ENCODE assay signal across 9 mouse cellular contexts in the genomic region with DNA sequence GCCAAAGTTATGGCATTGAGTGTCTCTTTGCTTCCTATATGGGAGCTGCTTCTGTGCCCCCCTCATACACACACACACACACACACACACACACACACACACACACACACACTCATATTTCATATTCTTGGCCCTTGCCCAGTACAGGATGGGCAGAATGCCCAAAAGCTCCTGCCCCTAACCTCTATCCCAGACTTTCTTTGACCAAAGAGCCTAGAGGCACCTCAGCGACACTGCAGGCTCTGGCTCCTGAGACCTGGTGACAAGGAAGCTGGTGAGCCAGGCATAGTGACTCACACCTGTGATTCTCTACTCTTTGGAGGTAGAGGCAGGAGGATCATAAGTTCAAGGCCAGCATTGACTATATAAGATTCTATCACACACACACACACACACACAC. TPM values are rescaled to one million over a fixed set of nuclear protein-coding genes. Genes with fewer than 3 reads are reported as not detected.
DNase-seq lines count a peak whose midpoint lies in the region; ATAC-seq lines count a peak whose summit lies in the region.
"Had no signal": no experiment of that assay in that cellular context is flagged by ENCODE, and none has a peak within 500 bp of the region (broad histone marks: within the 10 kb centered on the region; RNA-seq: fewer than 3 reads in every experiment).

No protein-coding gene starts in this region.

- H3K4me1 ChIP-seq in limb, embryonic 15.5 days = peaks cover 42% of the 10 kb centered on the region

- H3K9me3 ChIP-seq in limb, embryonic 15.5 days = no peaks in the 10 kb centered on the region

- H3K36me3 ChIP-seq in limb, embryonic 15.5 days = peaks cover 28% of the 10 kb centered on the region

- DNase-seq in adrenal gland, adult (ENCODE audit: inconsistent age in 2 of 2, low spot score in 1 of 2) = peak; percentile 49 to 64
- DNase-seq in adrenal gland, postnatal 25 days = no peak
- DNase-seq in right cerebral cortex, postnatal 10 days (ENCODE audit: low spot score in 2 of 2) = peak; percentile 51 to 65
- no peak for DNase-seq in right cerebral cortex, adult 18-20 months
- no peak for DNase-seq in spleen, postnatal 10 days (ENCODE audit: low spot score in 2 of 2)
- DNase-seq in kidney, postnatal 36 days = no peak
- DNase-seq: lung, adult 2 months had no signal

- H3K27ac ChIP-seq in limb, embryonic 15.5 days = peak overlapping the region; percentile 43; the same call in 1 of the 2 replicates

- no peaks in the 10 kb centered on the region for H3K27me3 ChIP-seq in limb, embryonic 15.5 days

- H3K4me2 ChIP-seq in limb, embryonic 15.5 days = peak overlapping the region; percentile 19; the same call in 1 of the 2 replicates

- 44% methylated on average over 1 of the region's 1 CpGs for WGBS in limb, embryonic 15.5 days

- H3K4me3 ChIP-seq in limb, embryonic 15.5 days = peak overlapping the region; percentile 10

- ATAC-seq in limb, embryonic 15.5 days (ENCODE audit: insufficient number of reproducible peaks, low FRiP score, low TSS enrichment, low read depth) = no peak
- no peak for ATAC-seq in activated CD4-positive, CD25-positive, alpha-beta regulatory T cell, adult 4 months

- H3K9ac ChIP-seq in limb, embryonic 15.5 days = no peak overlapping the region

RNA-seq across cellular contexts. Expression of gene Cacnb1, which starts 2.1 kb away (rescaled TPM):
- total RNA-seq in adrenal gland, postnatal 25 days (2021) = 7.4 and 10.4 TPM in 2 replicates
- 19.6 and 31.1 TPM in 2 replicates for polyA plus RNA-seq in limb, embryonic 15.5 days (2015; fragmentation: Nextera tagmentation; extraction: Ambion mirVana)
- 1 to 10 TPM; 1.4 to 2.9 TPM for polyA plus RNA-seq in activated CD4-positive, CD25-positive, alpha-beta regulatory T cell, adult 4 months (2017; shearing (Covaris generic))

RNA-seq across cellular contexts. Expression of gene Rpl19, which starts 5.8 kb away (rescaled TPM):
- 1,136 and 1,344 TPM in 2 replicates for total RNA-seq in adrenal gland, postnatal 25 days (2021)
- polyA plus RNA-seq in limb, embryonic 15.5 days (2015; fragmentation: Nextera tagmentation; extraction: Ambion mirVana) = 1,005 and 1,062 TPM in 2 replicates
- polyA plus RNA-seq in activated CD4-positive, CD25-positive, alpha-beta regulatory T cell, adult 4 months (2017; shearing (Covaris generic)) = 1,000 to 10,000 TPM; 3,386 to 3,946 TPM

RNA-seq across cellular contexts. Expression of gene Arl5c, which starts 24.7 kb away (rescaled TPM):
- 0.79 TPM in 1 of 2 replicates, not detected in the other for total RNA-seq in adrenal gland, postnatal 25 days (2021)
- polyA plus RNA-seq in limb, embryonic 15.5 days (2015; fragmentation: Nextera tagmentation; extraction: Ambion mirVana) = 13.8 and 16.4 TPM in 2 replicates
- polyA plus RNA-seq in activated CD4-positive, CD25-positive, alpha-beta regulatory T cell, adult 4 months (2017; shearing (Covaris generic)) = 10 to 100 TPM; 70.4 to 78.5 TPM

RNA-seq across cellular contexts. Expression of gene Stac2, which starts 32.6 kb away (rescaled TPM):
- 1.9 and 2.2 TPM in 2 replicates for total RNA-seq in adrenal gland, postnatal 25 days (2021)
- polyA plus RNA-seq in limb, embryonic 15.5 days (2015; fragmentation: Nextera tagmentation; extraction: Ambion mirVana) = 0.68 TPM in 2 replicates
- under 1 TPM in 1 of 2 experiments, not detected in 1; 0.37 TPM for polyA plus RNA-seq in activated CD4-positive, CD25-positive, alpha-beta regulatory T cell, adult 4 months (2017; shearing (Covaris generic))

RNA-seq across cellular contexts. Expression of gene Plxdc1, which starts 34.5 kb away (rescaled TPM):
- total RNA-seq in adrenal gland, postnatal 25 days (2021) = 13.4 and 20.9 TPM in 2 replicates
- 1.7 TPM in 2 replicates for polyA plus RNA-seq in limb, embryonic 15.5 days (2015; fragmentation: Nextera tagmentation; extraction: Ambion mirVana)
- polyA plus RNA-seq in activated CD4-positive, CD25-positive, alpha-beta regulatory T cell, adult 4 months (2017; shearing (Covaris generic)) = 1 to 10 TPM; 5.8 to 6.4 TPM

Comparison
In these comparisons a context has a peak if more than half of its experiments do, and no peak if none do; other contexts are left out.
1. DNase-seq: peak in adrenal gland, adult (2 of 2) and right cerebral cortex, postnatal 10 days (2 of 2); none in adrenal gland, postnatal 25 days (single experiment), right cerebral cortex, adult 18-20 months (single experiment), spleen, postnatal 10 days (0 of 2) and kidney, postnatal 36 days (0 of 2).